Mouse (Mus musculus): Measurements from ENCODE around the gene Batf3.

Gene Batf3

GRCm38 (mm10) chr1:191097802-191098747 is at the start of gene Batf3:
Batf3 (plus strand) TSS chr1:191097847.
- Histone ChIP-seq H3K4me1 (replicated peaks; ENCODE audit: low read depth, low read length) (peaks cover 14% of the 10 kb centered on the region), H3K4me3 (replicated peaks; ENCODE audit: low read length) (peak within 1 kb of the TSS; percentile 82), H3K27me3 (ENCODE audit: insufficient read depth, low read length) (peaks cover 49% of the 10 kb centered on the region), H3K36me3 (ENCODE audit: insufficient read depth, low read length) (no peaks in the 10 kb centered on the region), H3K9me3 (ENCODE audit: low read length) (no peaks in the 10 kb centered on the region)
- no peak for TF ChIP-seq CTCF (conservative IDR thresholded peaks at IDR 0.05; ENCODE audit: low read length)
- TF ChIP-seq NANOG (IDR thresholded peaks at IDR 0.05; ENCODE audit: borderline replicate concordance, low read length) = no peak
- TF ChIP-seq POU5F1 (IDR thresholded peaks at IDR 0.05; ENCODE audit: borderline replicate concordance, low read length) = no peak

DNA sequence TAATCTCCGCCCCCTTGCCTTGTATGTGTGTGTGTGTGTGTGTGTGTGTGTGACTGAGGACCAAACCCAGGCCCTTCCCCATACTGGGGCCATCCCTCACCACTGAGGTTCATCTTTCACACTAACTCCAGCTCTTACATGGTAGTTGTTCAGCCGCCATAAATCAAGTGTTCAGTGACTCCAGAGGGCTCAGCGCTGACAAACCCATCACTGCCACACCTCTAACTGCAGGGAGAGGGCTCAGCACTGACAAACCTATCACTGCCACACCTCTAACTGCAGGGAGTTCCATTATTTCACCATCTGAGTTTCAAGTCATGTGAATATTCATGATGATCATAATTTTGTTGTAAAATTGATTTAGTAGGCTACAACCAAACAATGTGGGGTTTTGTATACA is 44.1 kb upstream of the Batf3 start:
- H3K36me3 ChIP-seq (ENCODE audit: insufficient read depth, low read length) = 0 out of 2 replicates have a peak, but pooled peaks cover 2% of the 10 kb centered on the region
- no peak overlapping the region for H3K4me3 ChIP-seq (replicated peaks; ENCODE audit: low read length)
- TF ChIP-seq POU5F1 (IDR thresholded peaks at IDR 0.05; ENCODE audit: borderline replicate concordance, low read length) (no peak), CTCF (conservative IDR thresholded peaks at IDR 0.05; ENCODE audit: low read length) (no peak), NANOG (IDR thresholded peaks at IDR 0.05; ENCODE audit: borderline replicate concordance, low read length) (no peak)
- no peaks in the 10 kb centered on the region for H3K27me3 ChIP-seq (ENCODE audit: insufficient read depth, low read length)
- no peaks in the 10 kb centered on the region for H3K9me3 ChIP-seq (ENCODE audit: low read length)
- H3K4me1 ChIP-seq (replicated peaks; ENCODE audit: low read depth, low read length) = peaks cover 10% of the 10 kb centered on the region

GRCm38 (mm10) chr1:191054870-191055532 is 42.6 kb upstream of the Batf3 start:
- Histone ChIP-seq H3K27me3 (ENCODE audit: insufficient read depth, low read length) (no peaks in the 10 kb centered on the region), H3K4me1 (replicated peaks; ENCODE audit: low read depth, low read length) (peaks cover 10% of the 10 kb centered on the region), H3K4me3 (replicated peaks; ENCODE audit: low read length) (no peak overlapping the region), H3K9me3 (ENCODE audit: low read length) (no peaks in the 10 kb centered on the region), H3K36me3 (ENCODE audit: insufficient read depth, low read length) (0 out of 2 replicates have a peak, but pooled peaks cover 3% of the 10 kb centered on the region)
- TF ChIP-seq CTCF (conservative IDR thresholded peaks at IDR 0.05; ENCODE audit: low read length) (peak; percentile 30), POU5F1 (IDR thresholded peaks at IDR 0.05; ENCODE audit: borderline replicate concordance, low read length) (no peak)

DNA sequence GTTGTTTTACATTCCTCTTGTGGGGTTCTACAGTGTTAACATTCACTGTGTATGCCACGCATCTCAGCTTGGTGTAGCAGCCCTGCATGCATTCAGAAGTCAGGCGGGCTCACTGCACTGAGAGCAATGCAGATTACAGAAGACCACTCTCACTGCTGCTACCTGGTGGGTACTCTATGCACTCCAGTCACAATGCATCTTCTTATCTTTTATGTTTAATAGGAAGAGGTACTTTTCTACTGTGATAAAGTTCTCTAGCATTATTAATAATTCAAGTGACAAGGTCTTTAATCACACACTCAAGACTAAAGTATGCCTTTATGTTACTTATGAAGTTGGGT is 42.1 kb upstream of the Batf3 start:
- Histone ChIP-seq H3K4me1 (replicated peaks; ENCODE audit: low read depth, low read length) (peaks cover 10% of the 10 kb centered on the region), H3K36me3 (ENCODE audit: insufficient read depth, low read length) (0 out of 2 replicates have a peak, but pooled peaks cover 3% of the 10 kb centered on the region), H3K27me3 (ENCODE audit: insufficient read depth, low read length) (no peaks in the 10 kb centered on the region), H3K4me3 (replicated peaks; ENCODE audit: low read length) (no peak overlapping the region), H3K9me3 (ENCODE audit: low read length) (no peaks in the 10 kb centered on the region)
- TF ChIP-seq POU5F1 (IDR thresholded peaks at IDR 0.05; ENCODE audit: borderline replicate concordance, low read length) (no peak), CTCF (conservative IDR thresholded peaks at IDR 0.05; ENCODE audit: low read length) (peak; percentile 13; the same call in 1 of the 2 replicates), NANOG (IDR thresholded peaks at IDR 0.05; ENCODE audit: borderline replicate concordance, low read length) (no peak)

GRCm38 (mm10) chr1:191057461-191057860 is 40.2 kb upstream of the Batf3 start:
- TF ChIP-seq CTCF (conservative IDR thresholded peaks at IDR 0.05; ENCODE audit: low read length) (no peak), POU5F1 (IDR thresholded peaks at IDR 0.05; ENCODE audit: borderline replicate concordance, low read length) (no peak), NANOG (IDR thresholded peaks at IDR 0.05; ENCODE audit: borderline replicate concordance, low read length) (no peak)
- no peaks in the 10 kb centered on the region for H3K9me3 ChIP-seq (ENCODE audit: low read length)
- H3K36me3 ChIP-seq (ENCODE audit: insufficient read depth, low read length) = 0 out of 2 replicates have a peak, but pooled peaks cover 3% of the 10 kb centered on the region
- H3K4me1 ChIP-seq (replicated peaks; ENCODE audit: low read depth, low read length) = peaks cover 19% of the 10 kb centered on the region
- H3K4me3 ChIP-seq (replicated peaks; ENCODE audit: low read length) = no peak overlapping the region
- no peaks in the 10 kb centered on the region for H3K27me3 ChIP-seq (ENCODE audit: insufficient read depth, low read length)

- Histone ChIP-seq H3K36me3 (ENCODE audit: insufficient read depth, low read length) (peaks cover 32% of the 10 kb centered on the region), H3K9me3 (ENCODE audit: low read length) (no peaks in the 10 kb centered on the region), H3K27me3 (ENCODE audit: insufficient read depth, low read length) (no peaks in the 10 kb centered on the region), H3K4me1 (replicated peaks; ENCODE audit: low read depth, low read length) (peaks cover 40% of the 10 kb centered on the region), H3K4me3 (replicated peaks; ENCODE audit: low read length) (peak overlapping the region; percentile 98)
- TF ChIP-seq POU5F1 (IDR thresholded peaks at IDR 0.05; ENCODE audit: borderline replicate concordance, low read length) = no peak
- TF ChIP-seq CTCF (conservative IDR thresholded peaks at IDR 0.05; ENCODE audit: low read length) = no peak
- TF ChIP-seq NANOG (IDR thresholded peaks at IDR 0.05; ENCODE audit: borderline replicate concordance, low read length) = no peak
Measured at GRCm38 (mm10) chr1:191062241-191062780, 35.3 kb upstream of the Batf3 start.

GRCm38 (mm10) chr1:191062781-191063485 is 34.7 kb upstream of the Batf3 start, which contains the start of the genes Tatdn3 and Nsl1:
Tatdn3 (minus strand) TSS chr1:191062932.
Nsl1 (plus strand) TSS chr1:191063012.
- Histone ChIP-seq H3K4me1 (replicated peaks; ENCODE audit: low read depth, low read length) (peaks cover 40% of the 10 kb centered on the region), H3K27me3 (ENCODE audit: insufficient read depth, low read length) (no peaks in the 10 kb centered on the region), H3K9me3 (ENCODE audit: low read length) (no peaks in the 10 kb centered on the region), H3K36me3 (ENCODE audit: insufficient read depth, low read length) (peaks cover 39% of the 10 kb centered on the region), H3K4me3 (replicated peaks; ENCODE audit: low read length) (peak within 1 kb of the TSS; percentile 98)
- TF ChIP-seq POU5F1 (IDR thresholded peaks at IDR 0.05; ENCODE audit: borderline replicate concordance, low read length) (no peak), CTCF (conservative IDR thresholded peaks at IDR 0.05; ENCODE audit: low read length) (no peak), NANOG (IDR thresholded peaks at IDR 0.05; ENCODE audit: borderline replicate concordance, low read length) (no peak)

Data from E14TG2a.4 (cell line).